Comparison of ENCODE assay signal across 12 mouse cellular contexts in the genomic region with DNA sequence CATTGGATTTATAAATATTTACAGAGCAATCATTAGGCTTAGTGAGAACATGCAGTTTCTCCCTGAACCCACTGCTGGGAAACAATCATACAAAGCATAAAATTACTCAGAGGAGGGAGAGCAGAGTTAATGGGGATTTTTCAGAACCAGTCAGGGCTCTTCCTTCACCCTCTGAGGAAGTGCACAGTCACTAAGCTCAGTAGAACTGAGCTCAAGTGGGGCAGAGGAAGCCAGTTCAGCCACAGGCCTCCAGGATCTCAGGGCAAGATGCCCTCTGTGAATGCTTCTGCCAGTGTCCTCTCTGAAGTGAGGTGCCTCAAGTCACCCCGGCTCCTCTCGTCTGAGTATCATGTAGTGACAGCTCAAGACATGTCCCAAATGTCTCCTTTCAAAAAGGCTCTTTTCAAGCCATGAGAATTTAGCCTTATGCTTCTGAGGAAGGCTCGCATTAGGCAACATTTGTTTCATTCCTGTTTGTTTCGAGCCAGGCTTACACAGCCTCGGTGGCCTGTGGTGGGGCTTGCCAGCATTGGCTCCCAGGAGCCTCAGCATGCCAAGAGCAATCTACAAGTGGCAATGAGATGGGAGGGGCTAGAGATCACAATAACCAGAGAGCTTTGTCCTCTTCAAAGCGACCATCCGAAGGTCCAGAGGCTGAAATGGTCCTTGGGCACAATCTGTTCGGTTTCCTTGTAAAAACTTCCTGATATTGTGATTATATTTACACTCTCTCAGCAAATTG.
DNase-seq lines count a peak whose midpoint lies in the region; ATAC-seq and TF ChIP-seq lines count a peak whose summit lies in the region.
"Had no signal": no experiment of that assay in that cellular context is flagged by ENCODE, and none has a peak within 500 bp of the region (broad histone marks: within the 10 kb centered on the region; RNA-seq: fewer than 3 reads in every experiment).

No protein-coding gene starts in this region.

- peak overlapping the region; percentile 46; the same call in 1 of the 2 replicates for H3K27ac ChIP-seq in liver, adult 2 months (replicated peaks; ENCODE audit: insufficient read depth, low read depth, low read length)
- H3K27ac ChIP-seq in liver, embryonic 11.5 days (ENCODE audit: low read depth, low read length): no peak overlapping the region
- H3K27ac ChIP-seq: left cerebral cortex, adult 2 months had no signal

- H3K27me3 ChIP-seq in liver, adult 2 months (ENCODE audit: control insufficient read depth, insufficient read depth, low read length): no peaks in the 10 kb centered on the region; the same call in 1 of the 2 replicates
- H3K27me3 ChIP-seq in liver, embryonic 11.5 days (replicated peaks; ENCODE audit: control insufficient read depth, insufficient read depth, low read length): no peaks in the 10 kb centered on the region
- H3K27me3 ChIP-seq: megakaryocyte, embryonic 14.5 days had no signal

- H3K4me3 ChIP-seq in liver, adult 2 months (ENCODE audit: insufficient read depth, low read depth, low read length): no peak overlapping the region
- H3K4me3 ChIP-seq in liver, embryonic 11.5 days (ENCODE audit: low read depth, low read length): no peak overlapping the region
- H3K4me3 ChIP-seq: left cerebral cortex, adult 2 months; megakaryocyte, embryonic 14.5 days had no signal

- TF ChIP-seq POLR2A in liver, adult 2 months (IDR thresholded peaks at IDR 0.05; ENCODE audit: extremely low read depth, insufficient read depth, low read length): no peak

- no peaks in the 10 kb centered on the region for H3K36me3 ChIP-seq in liver, adult 2 months (ENCODE audit: control insufficient read depth, insufficient read depth, low read length)
- no peaks in the 10 kb centered on the region for H3K36me3 ChIP-seq in liver, embryonic 11.5 days (ENCODE audit: control insufficient read depth, insufficient read depth, low read length)
- H3K36me3 ChIP-seq: G1E had no signal

- TF ChIP-seq CTCF in liver, adult 2 months (IDR thresholded peaks at IDR 0.05; ENCODE audit: low read depth, low read length): no peak

- WGBS in liver, adult 2 months: 18% methylated on average over 8 of the region's 8 CpGs
- WGBS in liver, embryonic 11.5 days: 67% methylated on average over 8 of the region's 8 CpGs

- H3K9me3 ChIP-seq in liver, embryonic 11.5 days (ENCODE audit: control insufficient read depth, low read length): no peaks in the 10 kb centered on the region; the same call in 1 of the 2 replicates

- H3K79me2 ChIP-seq in liver, adult 2 months (ENCODE audit: control insufficient read depth, insufficient read depth, low read length): no peaks in the 10 kb centered on the region

- intact Hi-C loops in heart, postnatal 36 days (cut with DNase I): no loop called here

- DNase-seq in liver, adult 2 months (ENCODE audit: extremely low read depth, low read depth, low spot score): peak; percentile 68
- no peak for DNase-seq in liver, embryonic 11.5 days (ENCODE audit: low spot score)
- peak; percentile 22 for DNase-seq in gastrocnemius, adult 18-20 months (ENCODE audit: low spot score)
- DNase-seq in heart, postnatal 36 days: peak; percentile 33 to 36
- DNase-seq in skeletal muscle tissue, adult 2 months (ENCODE audit: low read depth, low spot score): peak; percentile 27
- no peak for DNase-seq in B cell, adult 2 months
- DNase-seq in embryo, embryonic 11 days: no peak
- DNase-seq: thymus, postnatal 4 days had no signal

- H3K4me1 ChIP-seq in liver, adult 2 months (ENCODE audit: control insufficient read depth, insufficient read depth, low read length): peaks cover 9% of the 10 kb centered on the region; the same call in 1 of the 2 replicates
- no peaks in the 10 kb centered on the region for H3K4me1 ChIP-seq in liver, embryonic 11.5 days (replicated peaks; ENCODE audit: control insufficient read depth, insufficient read depth, low read length)
- H3K4me1 ChIP-seq: megakaryocyte, embryonic 14.5 days had no signal

- peak overlapping the region; percentile 29; the same call in 1 of the 2 replicates for H3K9ac ChIP-seq in liver, adult 2 months (ENCODE audit: low read depth, low read length)
- H3K9ac ChIP-seq in liver, embryonic 11.5 days (ENCODE audit: low read depth, low read length): no peak overlapping the region

- no peak overlapping the region for H3K4me2 ChIP-seq in liver, embryonic 11.5 days

- no peak for ATAC-seq in liver, embryonic 11.5 days (replicated peaks; ENCODE audit: low FRiP score)
- ATAC-seq: inflammation-experienced regulatory T-cells, adult 6 months had no signal

Comparison
In these comparisons a context has a peak if more than half of its experiments do, and no peak if none do; other contexts are left out.
1. DNase-seq: peak in liver, adult 2 months (single experiment), gastrocnemius, adult 18-20 months (single experiment), heart, postnatal 36 days (2 of 2) and skeletal muscle tissue, adult 2 months (single experiment); none in liver, embryonic 11.5 days (single experiment), B cell, adult 2 months (0 of 2) and embryo, embryonic 11 days (single experiment).